Mouse (Mus musculus): ENCODE measurements around the gene Uaca. TPM values are rescaled to one million over a fixed set of nuclear protein-coding genes. Genes with fewer than 3 reads are reported as not detected.
A peak's percentile ranks its signal among the peaks of the same experiment; 100 is the strongest.
"Not testable (repeated sequence)": the region's sequence is repeated elsewhere in the genome, so short reads cannot be mapped to it uniquely, and the experiment has no call there.

Gene Uaca
- total RNA-seq, 1 experiment from 2014 or later, result 42.3 TPM

DNA sequence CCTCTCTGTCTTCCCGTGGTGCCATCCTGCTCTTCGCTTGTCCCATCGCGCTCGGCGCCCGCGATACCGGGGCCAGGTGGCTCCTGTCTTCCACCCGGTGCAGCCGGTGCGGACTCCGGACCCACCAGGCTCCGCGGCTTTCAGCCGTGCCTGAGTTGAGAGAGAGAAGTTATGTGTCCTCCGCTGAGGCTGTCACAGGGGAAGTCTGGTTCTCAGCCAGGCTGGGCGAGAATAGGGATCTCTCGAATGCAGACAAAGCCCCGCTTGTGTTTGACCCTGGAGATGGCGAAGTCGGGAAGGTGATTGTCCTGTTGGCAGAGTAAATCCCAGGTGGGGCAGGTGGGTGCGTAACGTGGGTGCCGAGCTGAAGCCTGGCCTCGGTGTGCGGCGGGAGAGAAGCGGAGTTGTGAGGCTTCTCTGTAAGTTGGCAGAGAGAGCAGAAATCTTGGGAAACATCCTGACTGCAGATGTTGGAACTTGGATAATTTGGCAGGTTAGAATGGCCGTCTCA lies 554 bp downstream of the Uaca start:
- peak; percentile 58 for DNase-seq

GRCm38 (mm10) chr9:60796076-60796475 lies 1.7 kb downstream of the Uaca start:
- no peak for DNase-seq

- no peak for DNase-seq
Measured at GRCm38 (mm10) chr9:60797126-60797525, 2.8 kb downstream of the Uaca start.

GRCm38 (mm10) chr9:60799061-60799460 lies 4.7 kb downstream of the Uaca start:
- DNase-seq, result no peak

DNA sequence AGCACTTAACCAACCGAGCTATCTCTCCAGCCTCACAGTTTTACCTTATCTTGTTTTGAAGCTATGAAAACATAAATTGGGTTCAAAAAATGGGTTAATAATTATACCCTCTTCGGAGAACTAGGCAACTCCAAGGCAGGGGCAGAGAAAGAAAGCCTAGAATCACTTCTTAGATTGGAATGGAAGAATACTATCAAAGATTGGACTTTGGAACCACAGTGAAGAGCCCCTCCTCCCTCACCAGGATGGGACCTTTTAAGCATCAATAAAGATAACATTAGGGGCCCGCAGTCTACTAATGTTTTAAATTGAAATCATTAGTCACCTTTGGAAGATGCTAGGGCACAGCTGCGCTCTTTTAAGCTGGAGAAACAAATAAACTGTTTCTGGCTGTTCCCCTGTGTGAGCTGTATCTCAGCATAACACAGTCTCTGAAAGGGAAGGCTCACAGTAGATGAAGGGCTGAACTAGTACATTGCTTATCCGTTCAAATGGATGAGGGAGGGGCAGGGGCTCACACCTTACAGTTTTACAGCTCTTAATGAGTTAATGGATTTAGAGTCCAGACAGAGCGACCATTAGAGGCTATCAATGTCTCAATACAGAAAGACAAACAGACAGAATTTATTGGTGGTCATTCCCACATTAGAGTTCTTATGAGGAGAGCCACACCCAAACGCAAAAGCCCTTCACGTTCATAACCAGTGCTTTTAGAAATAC lies 6.5 kb downstream of the Uaca start:
- DNase-seq, result no peak

- DNase-seq, result no peak
Measured at GRCm38 (mm10) chr9:60801746-60802145, 7.4 kb downstream of the Uaca start.

GRCm38 (mm10) chr9:60802341-60802740 lies 8.0 kb downstream of the Uaca start:
- no peak for DNase-seq

GRCm38 (mm10) chr9:60806021-60806420 lies 11.7 kb downstream of the Uaca start:
- no peak for DNase-seq

DNA sequence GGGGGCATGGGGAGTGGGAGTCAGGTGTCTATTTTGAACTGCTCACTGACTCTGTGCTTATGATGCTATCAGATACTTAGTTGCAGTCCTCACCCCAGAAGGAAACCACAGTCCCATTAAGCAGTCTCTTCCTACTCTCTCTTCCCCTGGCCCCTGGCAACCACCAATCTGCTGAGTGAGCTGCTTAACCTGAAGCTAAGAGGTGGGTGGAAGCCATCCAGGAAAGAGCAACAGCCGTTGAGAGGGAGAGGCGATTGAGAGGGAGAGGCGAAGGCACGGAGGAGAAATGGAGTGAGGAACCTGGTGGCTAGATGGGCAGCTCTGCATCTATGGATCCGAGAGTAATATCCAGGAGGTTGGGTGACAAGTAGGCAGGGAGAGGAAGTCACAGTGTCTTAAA lies 13.7 kb downstream of the Uaca start:
- no peak for DNase-seq

DNA sequence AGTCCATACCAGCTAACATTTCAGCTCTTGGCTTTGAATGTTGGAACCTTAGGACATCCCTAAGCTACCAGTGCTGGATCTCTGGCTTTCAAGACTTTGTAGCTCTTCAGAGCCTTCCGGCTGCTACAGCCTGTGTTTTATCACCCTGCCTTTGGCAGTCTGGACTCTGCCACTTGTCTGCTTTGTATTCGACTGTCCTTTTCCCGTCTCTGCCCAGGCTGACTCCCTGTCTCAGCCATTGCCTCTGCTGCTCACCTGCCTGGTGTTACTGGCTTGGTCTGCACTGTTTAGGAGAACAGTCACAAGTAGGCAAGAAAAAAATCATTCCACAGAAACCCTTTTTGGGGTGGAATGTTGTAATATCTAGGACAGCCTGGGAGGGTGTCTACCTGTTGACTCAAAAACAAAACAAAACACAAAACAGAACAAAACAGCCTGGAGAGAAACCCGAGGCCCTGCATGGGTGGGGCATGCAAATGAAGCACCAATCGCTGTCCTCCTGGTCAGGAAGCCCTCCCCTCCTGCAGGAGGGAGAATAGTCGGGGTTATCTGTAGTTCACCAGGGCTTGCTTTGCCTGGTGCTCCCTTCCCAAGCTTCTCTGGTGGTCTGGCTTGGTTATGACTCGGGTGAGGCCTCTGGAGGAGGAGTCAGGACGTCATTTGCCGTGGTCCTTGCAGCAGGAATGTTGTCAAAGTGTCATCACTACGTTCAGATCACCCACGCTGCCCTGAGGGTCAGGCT lies 19.0 kb downstream of the Uaca start:
- peak; percentile 78 for DNase-seq

- no peak for DNase-seq
Measured at GRCm38 (mm10) chr9:60815502-60815901, 21.2 kb downstream of the Uaca start.

DNA sequence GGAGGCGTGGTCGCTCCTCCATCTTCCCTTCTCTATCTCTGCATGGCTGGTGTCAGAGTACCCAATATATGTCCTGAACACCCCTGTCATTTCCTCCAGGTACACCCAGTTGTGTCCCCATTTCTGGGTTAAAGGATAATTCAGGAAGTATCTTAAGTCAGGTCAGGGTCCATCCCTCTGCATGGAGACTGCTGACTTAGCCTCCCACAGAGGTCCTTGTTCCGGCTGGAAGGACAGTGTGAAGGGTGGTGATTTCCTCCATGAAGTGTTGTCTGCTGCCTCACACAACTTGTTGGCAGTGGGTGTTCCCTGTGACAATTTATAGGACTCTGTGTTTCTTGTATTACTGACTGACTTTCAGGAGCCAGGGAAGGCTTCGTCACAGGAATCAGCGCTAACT lies 23.2 kb downstream of the Uaca start:
- DNase-seq, result no peak

DNA sequence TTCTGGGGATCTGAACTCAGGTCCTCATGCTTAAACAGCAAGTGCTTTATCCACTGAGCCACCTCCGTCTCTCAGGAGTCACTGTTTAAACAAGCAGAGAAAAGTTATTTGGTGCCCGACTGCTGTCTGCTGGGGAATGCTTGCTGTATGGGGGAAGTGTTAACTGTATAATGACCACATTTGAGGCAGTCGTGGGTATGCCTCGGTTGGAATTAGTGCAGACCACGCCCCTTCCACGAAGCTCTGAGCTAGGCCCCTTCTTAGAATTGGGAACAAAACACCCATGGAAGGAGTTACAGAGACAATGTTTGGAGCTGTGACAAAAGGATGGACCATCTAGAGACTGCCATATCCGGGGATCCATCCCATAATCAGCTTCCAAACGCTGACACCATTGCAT lies 24.2 kb downstream of the Uaca start:
- not testable (repeated sequence) for DNase-seq

DNA sequence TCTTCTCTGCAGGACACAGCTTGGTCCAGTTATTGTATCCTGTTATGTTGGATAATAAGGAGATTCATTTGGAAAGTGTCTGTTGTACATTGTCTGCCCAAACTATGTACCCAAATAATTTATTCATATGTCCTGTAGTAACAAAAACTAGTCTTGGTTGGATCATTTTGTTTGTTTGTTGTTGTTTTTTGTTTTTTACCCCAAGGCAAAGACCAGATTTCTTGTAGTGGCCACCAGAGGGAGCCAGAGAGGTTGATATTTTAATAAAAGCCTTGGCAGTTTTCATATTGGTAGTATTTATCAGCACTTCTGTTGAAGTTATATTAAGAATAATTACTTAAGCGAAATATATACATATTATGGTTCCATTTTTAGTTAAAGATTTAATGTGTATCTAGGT lies 25.0 kb downstream of the Uaca start:
- DNase-seq, result peak; percentile 54

GRCm38 (mm10) chr9:60821501-60821900 lies 27.2 kb downstream of the Uaca start:
- no peak for DNase-seq

DNA sequence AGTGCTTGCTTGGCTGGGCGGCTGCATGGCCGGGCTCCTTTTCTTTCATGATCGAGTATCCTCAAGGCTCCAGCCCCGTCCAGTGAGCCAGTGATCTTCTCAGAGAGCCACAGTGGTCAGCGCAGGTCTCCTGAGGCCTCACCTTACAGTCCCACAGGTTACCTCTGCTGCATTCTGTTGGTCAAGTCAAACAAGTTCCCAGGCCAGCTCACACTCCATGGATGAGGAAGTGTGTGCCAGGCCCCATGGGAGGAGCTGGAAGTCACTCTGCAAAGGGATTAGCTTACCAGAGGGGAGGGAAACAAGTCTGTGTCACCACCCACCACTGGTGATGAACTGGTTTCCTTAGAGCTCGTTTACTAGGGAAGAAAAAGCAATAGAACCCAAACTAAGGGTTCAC lies 28.3 kb downstream of the Uaca start:
- DNase-seq, result no peak

DNA sequence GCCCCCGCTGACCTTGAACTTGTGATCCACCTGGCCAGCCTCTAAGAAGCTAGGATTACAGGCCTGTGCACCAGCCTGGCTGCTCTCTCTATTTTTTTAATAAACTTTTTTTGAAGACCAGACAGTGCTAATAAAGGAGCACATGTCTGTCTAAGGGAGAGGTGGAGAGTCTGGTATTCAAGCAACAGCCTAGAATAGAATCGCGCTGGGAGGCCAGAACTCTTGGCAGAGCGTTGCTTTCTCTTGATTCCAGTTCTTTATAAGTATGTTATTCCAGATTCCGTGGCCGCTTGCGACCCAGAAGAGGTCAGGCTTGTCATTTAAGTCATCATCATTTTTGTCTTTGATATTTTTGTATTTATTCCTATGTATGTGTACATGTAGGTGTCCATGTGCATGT lies 31.2 kb downstream of the Uaca start:
- no peak for DNase-seq

DNA sequence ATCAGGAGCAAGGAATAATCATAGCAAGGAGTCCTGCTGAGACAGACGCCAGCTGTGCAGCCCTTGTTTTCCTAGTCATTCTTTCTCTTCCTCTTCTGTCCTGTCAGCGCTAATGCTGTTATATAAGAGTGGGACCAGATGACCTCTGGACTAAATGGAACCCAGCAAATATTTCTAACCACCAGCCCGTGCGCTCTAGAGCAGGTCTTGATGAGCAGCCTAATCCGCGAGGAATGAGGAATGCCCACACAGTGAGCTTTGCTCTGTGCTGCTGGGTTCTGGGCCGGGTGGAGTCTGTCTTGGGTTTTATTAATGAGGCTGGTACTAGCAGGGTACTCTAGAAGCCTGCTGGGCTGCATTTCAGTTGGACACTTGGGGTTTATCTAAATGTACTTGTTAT lies 32.4 kb downstream of the Uaca start:
- DNase-seq, result no peak

GRCm38 (mm10) chr9:60828196-60828595 lies 33.9 kb downstream of the Uaca start:
- no peak for DNase-seq

GRCm38 (mm10) chr9:60829610-60830009 lies 35.3 kb downstream of the Uaca start:
- DNase-seq, result no peak

DNA sequence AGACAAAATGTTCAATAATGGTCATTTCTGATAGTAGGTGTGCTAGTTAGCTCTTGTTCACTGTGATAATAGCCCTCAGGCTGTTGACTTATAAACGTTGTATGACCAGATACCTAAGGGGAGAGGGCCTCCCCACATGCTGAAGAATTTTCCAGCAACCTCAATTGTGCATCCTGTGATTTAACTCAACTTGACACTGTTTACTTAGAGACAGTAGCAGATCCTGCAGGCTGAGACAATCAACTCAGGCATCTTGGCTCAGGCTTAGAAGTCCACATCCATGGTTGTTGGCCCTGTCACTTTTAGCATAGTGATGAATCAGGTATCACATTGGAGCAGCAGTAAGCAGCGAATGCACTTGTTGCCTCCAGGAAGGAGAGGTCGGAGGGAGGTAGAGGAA lies 35.7 kb downstream of the Uaca start:
- DNase-seq, result no peak

GRCm38 (mm10) chr9:60832233-60832632 lies 37.9 kb downstream of the Uaca start:
- DNase-seq, result no peak

DNA sequence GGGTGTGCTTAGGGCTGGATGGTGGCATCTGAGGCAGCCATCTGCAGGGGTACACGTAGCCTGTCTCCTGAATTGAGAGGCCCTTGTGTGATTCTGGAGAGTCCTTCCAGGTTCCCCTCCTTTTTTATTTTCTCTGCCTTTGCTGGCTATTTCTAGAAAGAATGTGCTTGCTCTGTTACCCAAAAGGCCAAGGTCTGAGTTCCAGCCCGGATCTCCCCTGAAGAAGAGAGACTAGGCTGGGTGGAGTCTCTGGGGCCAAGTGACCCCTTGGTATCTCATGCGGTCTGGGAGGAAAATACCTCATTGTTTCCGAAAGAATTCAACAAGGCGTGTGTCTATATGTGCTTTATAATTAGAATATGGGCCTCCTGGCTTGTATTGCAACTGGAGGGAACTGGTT lies 41.8 kb downstream of the Uaca start:
- DNase-seq, result peak; percentile 29

DNA sequence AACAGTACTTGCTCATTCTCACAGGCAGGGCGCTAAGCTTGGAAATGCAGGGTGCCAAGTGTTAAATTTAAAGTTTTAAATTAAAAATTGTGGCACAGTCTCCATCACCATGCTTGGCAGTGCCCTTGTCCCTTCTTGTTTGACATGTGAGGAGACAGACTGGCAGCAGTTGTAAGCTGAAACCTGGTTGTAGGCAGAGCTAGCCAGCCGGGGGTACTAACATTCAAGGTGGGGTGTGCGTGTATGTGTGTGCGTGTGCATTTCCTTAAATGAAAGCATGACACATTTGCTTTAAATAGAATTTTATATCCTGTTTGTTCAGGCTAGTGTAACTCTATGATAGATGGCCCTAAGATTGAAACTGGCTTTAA lies 42.7 kb downstream of the Uaca start:
- DNase-seq, result peak; percentile 37
